In genomic region chr10:20119504-20120425, GRCm38 (mm10) we compare ENCODE assay signal across 10 mouse cellular contexts. TPM values are rescaled to one million over a fixed set of nuclear protein-coding genes. Genes with fewer than 3 reads are reported as not detected.
A peak's percentile ranks its signal among the peaks of the same experiment; 100 is the strongest.
DNase-seq lines count a peak whose midpoint lies in the region.
"Had no signal": no experiment of that assay in that cellular context is flagged by ENCODE, and none has a peak within 500 bp of the region (broad histone marks: within the 10 kb centered on the region; RNA-seq: fewer than 3 reads in every experiment).

No protein-coding gene starts in this region.

- DNase-seq in adrenal gland, adult 8-10 months: peak; percentile 36
- DNase-seq in adrenal gland, adult 18-20 months (ENCODE audit: low spot score in 2 of 2): no peak
- DNase-seq in kidney, adult 9 months: peak; percentile 52
- no peak for DNase-seq in kidney, postnatal 14 days
- peak; percentile 61 for DNase-seq in Muller cell, postnatal 12 days (ENCODE audit: inconsistent ontology term)
- DNase-seq in splenic B cell, adult 2 months (ENCODE audit: low read depth, low spot score): peak; percentile 20
- no peak for DNase-seq in gastrocnemius, adult 8-10 months (ENCODE audit: low spot score in 2 of 2)
- no peak for DNase-seq in spleen, adult 18-20 months
- DNase-seq: retina, postnatal 1 day had no signal

- no peaks in the 10 kb centered on the region for H3K27me3 ChIP-seq in splenic B cell, adult 2 months (ENCODE audit: control insufficient read depth, insufficient read depth, low read length, poor library complexity, severe bottlenecking)
- H3K27me3 ChIP-seq: lung, embryonic 15.5 days had no signal

- H3K36me3 ChIP-seq in splenic B cell, adult 2 months (ENCODE audit: control insufficient read depth, insufficient read depth, low read length, poor library complexity, severe bottlenecking): peaks cover 6% of the 10 kb centered on the region
- H3K36me3 ChIP-seq: lung, embryonic 15.5 days had no signal

RNA-seq across cellular contexts. Expression of gene Map7, which starts 28.5 kb away (rescaled TPM):
- 10 to 100 TPM; 15.5 to 35.4 (median 22.3) TPM for total RNA-seq in adrenal gland, adult 8-10 months (2022)
- total RNA-seq in adrenal gland, adult 18-20 months (2021): 10 to 100 TPM; 17.6 to 20.6 TPM
- 1 to 10 TPM; 3.0 to 6.3 (median 4.5) TPM for total RNA-seq in gastrocnemius, adult 8-10 months (2022)

Comparison
In these comparisons a context has a peak if more than half of its experiments do, and no peak if none do; other contexts are left out.
1. DNase-seq: peak in adrenal gland, adult 8-10 months (single experiment), kidney, adult 9 months (single experiment), Muller cell, postnatal 12 days (single experiment) and splenic B cell, adult 2 months (single experiment); none in adrenal gland, adult 18-20 months (0 of 2), kidney, postnatal 14 days (single experiment), gastrocnemius, adult 8-10 months (0 of 2) and spleen, adult 18-20 months (0 of 2).